Mouse (Mus musculus): ENCODE results near the gene Gnb4. TPM values are rescaled to one million over a fixed set of nuclear protein-coding genes. Genes with fewer than 3 reads are reported as not detected.

Gene Gnb4
- polyA plus RNA-seq, 1 experiment from 2014 or later: 75.1 TPM

- Histone ChIP-seq H3K4me2 (replicated peaks) (no peak overlapping the region), H3K4me1 (peaks cover 6% of the 10 kb centered on the region; the same call in 1 of the 2 replicates), H3K9me3 (replicated peaks) (no peaks in the 10 kb centered on the region), H3K27ac (replicated peaks) (no peak overlapping the region), H3K27me3 (no peaks in the 10 kb centered on the region), H3K4me3 (replicated peaks) (no peak overlapping the region), H3K9ac (no peak overlapping the region), H3K36me3 (no peaks in the 10 kb centered on the region)
- no peak for ATAC-seq (ENCODE audit: insufficient number of reproducible peaks, low FRiP score, low TSS enrichment, low read depth)
- WGBS: 70% methylated on average over 2 of the region's 2 CpGs
Measured at GRCm38 (mm10) chr3:32614786-32615185, 1.6 kb downstream of the Gnb4 start.

GRCm38 (mm10) chr3:32611606-32612170 is 4.7 kb downstream of the Gnb4 start:
- Histone ChIP-seq H3K36me3 (no peaks in the 10 kb centered on the region), H3K4me2 (replicated peaks) (no peak overlapping the region), H3K9ac (no peak overlapping the region), H3K4me1 (peaks cover 6% of the 10 kb centered on the region; the same call in 1 of the 2 replicates), H3K27me3 (no peaks in the 10 kb centered on the region), H3K27ac (replicated peaks) (no peak overlapping the region), H3K9me3 (replicated peaks) (no peaks in the 10 kb centered on the region), H3K4me3 (replicated peaks) (no peak overlapping the region)
- ATAC-seq (ENCODE audit: insufficient number of reproducible peaks, low FRiP score, low TSS enrichment, low read depth): no peak
- 80% methylated on average over 11 of the region's 11 CpGs for WGBS

- Histone ChIP-seq H3K27ac (replicated peaks) (no peak overlapping the region), H3K9ac (no peak overlapping the region), H3K27me3 (no peaks in the 10 kb centered on the region), H3K4me3 (replicated peaks) (no peak overlapping the region), H3K4me1 (peaks cover 6% of the 10 kb centered on the region; the same call in 1 of the 2 replicates), H3K36me3 (no peaks in the 10 kb centered on the region), H3K9me3 (replicated peaks) (no peaks in the 10 kb centered on the region), H3K4me2 (replicated peaks) (no peak overlapping the region)
- no peak for ATAC-seq (ENCODE audit: insufficient number of reproducible peaks, low FRiP score, low TSS enrichment, low read depth)
- WGBS: 18% methylated on average over 7 of the region's 7 CpGs
Measured at GRCm38 (mm10) chr3:32610560-32610959, 5.8 kb downstream of the Gnb4 start.

- peak; percentile 26 for ATAC-seq (ENCODE audit: insufficient number of reproducible peaks, low FRiP score, low TSS enrichment, low read depth)
- 99% methylated on average over 4 of the region's 4 CpGs for WGBS
- Histone ChIP-seq H3K27me3 (no peaks in the 10 kb centered on the region), H3K36me3 (0 out of 2 replicates have a peak, but pooled peaks cover 4% of the 10 kb centered on the region), H3K9ac (no peak overlapping the region), H3K4me2 (replicated peaks) (no peak overlapping the region), H3K9me3 (replicated peaks) (no peaks in the 10 kb centered on the region), H3K4me3 (replicated peaks) (no peak overlapping the region), H3K27ac (replicated peaks) (no peak overlapping the region), H3K4me1 (no peaks in the 10 kb centered on the region)
Measured at GRCm38 (mm10) chr3:32609233-32609632, 7.2 kb downstream of the Gnb4 start.

GRCm38 (mm10) chr3:32601055-32601454 is 15.3 kb downstream of the Gnb4 start:
- Histone ChIP-seq H3K9ac (no peak overlapping the region), H3K9me3 (replicated peaks) (no peaks in the 10 kb centered on the region), H3K4me3 (replicated peaks) (no peak overlapping the region), H3K36me3 (peaks cover 16% of the 10 kb centered on the region; the same call in 1 of the 2 replicates), H3K4me1 (no peaks in the 10 kb centered on the region), H3K27ac (replicated peaks) (no peak overlapping the region), H3K4me2 (replicated peaks) (no peak overlapping the region), H3K27me3 (no peaks in the 10 kb centered on the region)
- no peak for ATAC-seq (ENCODE audit: insufficient number of reproducible peaks, low FRiP score, low TSS enrichment, low read depth)
- 86% methylated on average over 10 of the region's 10 CpGs for WGBS

GRCm38 (mm10) chr3:32599328-32599727 is 17.1 kb downstream of the Gnb4 start:
- Histone ChIP-seq H3K4me1 (no peaks in the 10 kb centered on the region), H3K9me3 (replicated peaks) (no peaks in the 10 kb centered on the region), H3K27ac (replicated peaks) (no peak overlapping the region), H3K4me3 (replicated peaks) (no peak overlapping the region), H3K4me2 (replicated peaks) (no peak overlapping the region), H3K36me3 (peaks cover 13% of the 10 kb centered on the region; the same call in 1 of the 2 replicates), H3K27me3 (no peaks in the 10 kb centered on the region), H3K9ac (no peak overlapping the region)
- ATAC-seq (ENCODE audit: insufficient number of reproducible peaks, low FRiP score, low TSS enrichment, low read depth): no peak
- WGBS: 60% methylated on average over 3 of the region's 3 CpGs

GRCm38 (mm10) chr3:32595080-32595479 is 21.3 kb downstream of the Gnb4 start:
- Histone ChIP-seq H3K36me3 (peaks cover 26% of the 10 kb centered on the region), H3K9ac (no peak overlapping the region), H3K27me3 (no peaks in the 10 kb centered on the region), H3K9me3 (replicated peaks) (no peaks in the 10 kb centered on the region), H3K27ac (replicated peaks) (no peak overlapping the region), H3K4me1 (no peaks in the 10 kb centered on the region), H3K4me2 (replicated peaks) (no peak overlapping the region), H3K4me3 (replicated peaks) (no peak overlapping the region)
- ATAC-seq (ENCODE audit: insufficient number of reproducible peaks, low FRiP score, low TSS enrichment, low read depth): no peak
- 75% methylated on average over 4 of the region's 4 CpGs for WGBS

- no peaks in the 10 kb centered on the region for H3K27me3 ChIP-seq
- no peaks in the 10 kb centered on the region for H3K9me3 ChIP-seq (replicated peaks)
- no peak overlapping the region for H3K9ac ChIP-seq
- H3K36me3 ChIP-seq: peaks cover 47% of the 10 kb centered on the region
- no peak overlapping the region for H3K4me3 ChIP-seq (replicated peaks)
- 92% methylated on average over 3 of the region's 3 CpGs for WGBS
- no peak for ATAC-seq (ENCODE audit: insufficient number of reproducible peaks, low FRiP score, low TSS enrichment, low read depth)
- no peaks in the 10 kb centered on the region for H3K4me1 ChIP-seq
- no peak overlapping the region for H3K27ac ChIP-seq (replicated peaks)
- no peak overlapping the region for H3K4me2 ChIP-seq (replicated peaks)
Measured at GRCm38 (mm10) chr3:32586274-32586673, 30.1 kb downstream of the Gnb4 start.

GRCm38 (mm10) chr3:32583489-32583888 is 32.9 kb downstream of the Gnb4 start:
- ATAC-seq (ENCODE audit: insufficient number of reproducible peaks, low FRiP score, low TSS enrichment, low read depth): no peak
- H3K4me2 ChIP-seq (replicated peaks): no peak overlapping the region
- H3K9me3 ChIP-seq (replicated peaks): no peaks in the 10 kb centered on the region
- 89% methylated on average over 4 of the region's 4 CpGs for WGBS
- no peak overlapping the region for H3K4me3 ChIP-seq (replicated peaks)
- H3K27me3 ChIP-seq: no peaks in the 10 kb centered on the region
- no peak overlapping the region for H3K9ac ChIP-seq
- H3K4me1 ChIP-seq: no peaks in the 10 kb centered on the region
- peaks cover 42% of the 10 kb centered on the region for H3K36me3 ChIP-seq
- H3K27ac ChIP-seq (replicated peaks): no peak overlapping the region

GRCm38 (mm10) chr3:32581911-32582310 is 34.5 kb downstream of the Gnb4 start:
- Histone ChIP-seq H3K9ac (no peak overlapping the region), H3K4me2 (replicated peaks) (no peak overlapping the region), H3K27me3 (no peaks in the 10 kb centered on the region), H3K4me1 (no peaks in the 10 kb centered on the region), H3K27ac (replicated peaks) (no peak overlapping the region), H3K9me3 (replicated peaks) (no peaks in the 10 kb centered on the region), H3K4me3 (replicated peaks) (no peak overlapping the region), H3K36me3 (peaks cover 45% of the 10 kb centered on the region)
- WGBS: 85% methylated on average over 3 of the region's 3 CpGs
- no peak for ATAC-seq (ENCODE audit: insufficient number of reproducible peaks, low FRiP score, low TSS enrichment, low read depth)

GRCm38 (mm10) chr3:32580738-32581137 is 35.6 kb downstream of the Gnb4 start:
- no peak for ATAC-seq (ENCODE audit: insufficient number of reproducible peaks, low FRiP score, low TSS enrichment, low read depth)
- WGBS: 70% methylated on average over 3 of the region's 3 CpGs
- Histone ChIP-seq H3K4me3 (replicated peaks) (no peak overlapping the region), H3K4me1 (no peaks in the 10 kb centered on the region), H3K27ac (replicated peaks) (no peak overlapping the region), H3K9me3 (replicated peaks) (no peaks in the 10 kb centered on the region), H3K4me2 (replicated peaks) (no peak overlapping the region), H3K9ac (no peak overlapping the region), H3K36me3 (peaks cover 44% of the 10 kb centered on the region), H3K27me3 (no peaks in the 10 kb centered on the region)

- no peak overlapping the region for H3K9ac ChIP-seq
- no peak overlapping the region for H3K27ac ChIP-seq (replicated peaks)
- H3K4me1 ChIP-seq: no peaks in the 10 kb centered on the region
- no peak overlapping the region for H3K4me3 ChIP-seq (replicated peaks)
- H3K36me3 ChIP-seq: peaks cover 51% of the 10 kb centered on the region
- WGBS: 91% methylated on average over 5 of the region's 5 CpGs
- H3K4me2 ChIP-seq (replicated peaks): no peak overlapping the region
- no peaks in the 10 kb centered on the region for H3K9me3 ChIP-seq (replicated peaks)
- ATAC-seq (ENCODE audit: insufficient number of reproducible peaks, low FRiP score, low TSS enrichment, low read depth): no peak
- no peaks in the 10 kb centered on the region for H3K27me3 ChIP-seq
Measured at GRCm38 (mm10) chr3:32578772-32579171, 37.6 kb downstream of the Gnb4 start.
